Mouse (Mus musculus): ENCODE data around the gene Tmem145.

The Tmem145 gene

GRCm38 (mm10) chr7:25290463-25290862 is 15.4 kb upstream of the Tmem145 start:
- in situ Hi-C loops (cut with MboI, MseI) = no loop called here

- in situ Hi-C loops (cut with MboI, MseI) = no loop called here
Measured at GRCm38 (mm10) chr7:25290911-25291310, 15.0 kb upstream of the Tmem145 start.

GRCm38 (mm10) chr7:25292107-25292506 is 13.8 kb upstream of the Tmem145 start:
- in situ Hi-C loops (cut with MboI, MseI) = no loop called here

GRCm38 (mm10) chr7:25293191-25293739 is 12.6 kb upstream of the Tmem145 start:
- in situ Hi-C loops (cut with MboI, MseI) = no loop called here

GRCm38 (mm10) chr7:25294495-25294894 is 11.4 kb upstream of the Tmem145 start:
- in situ Hi-C loops (cut with MboI, MseI) = no loop called here

GRCm38 (mm10) chr7:25294960-25295722 is 10.8 kb upstream of the Tmem145 start:
- in situ Hi-C loops (cut with MboI, MseI) = no loop called here

- in situ Hi-C loops (cut with MboI, MseI) = no loop called here
Measured at GRCm38 (mm10) chr7:25296945-25297453, 8.9 kb upstream of the Tmem145 start.

GRCm38 (mm10) chr7:25297454-25298325 is 8.2 kb upstream of the Tmem145 start, which contains the start of gene Pafah1b3:
Gene Pafah1b3, minus strand, starts transcription at chr7:25297986.
- in situ Hi-C loops (cut with MboI, MseI) = no loop called here

GRCm38 (mm10) chr7:25301063-25301462 is 4.8 kb upstream of the Tmem145 start, which contains the start of gene Prr19:
Gene Prr19, plus strand, starts transcription at chr7:25301411.
- in situ Hi-C loops (cut with MboI, MseI) = no loop called here

- in situ Hi-C loops (cut with MboI, MseI) = no loop called here
Measured at GRCm38 (mm10) chr7:25303003-25303684, 2.8 kb upstream of the Tmem145 start.

- in situ Hi-C loops (cut with MboI, MseI) = no loop called here
Measured at GRCm38 (mm10) chr7:25303685-25304006, 2.3 kb upstream of the Tmem145 start.

- in situ Hi-C loops (cut with MboI, MseI) = no loop called here
Measured at GRCm38 (mm10) chr7:25305481-25305880, 425 bp upstream of the Tmem145 start.

GRCm38 (mm10) chr7:25306614-25306996 is 699 bp downstream of the Tmem145 start:
- in situ Hi-C loops (cut with MboI, MseI) = no loop called here

GRCm38 (mm10) chr7:25308702-25309318 is 2.9 kb downstream of the Tmem145 start:
- in situ Hi-C loops (cut with MboI, MseI) = no loop called here

GRCm38 (mm10) chr7:25309425-25309824 is 3.5 kb downstream of the Tmem145 start:
- in situ Hi-C loops (cut with MboI, MseI) = no loop called here

- in situ Hi-C loops (cut with MboI, MseI) = no loop called here
Measured at GRCm38 (mm10) chr7:25311193-25311592, 5.3 kb downstream of the Tmem145 start.

- in situ Hi-C loops (cut with MboI, MseI) = no loop called here
Measured at GRCm38 (mm10) chr7:25313325-25313724, 7.4 kb downstream of the Tmem145 start.

- in situ Hi-C loops (cut with MboI, MseI) = no loop called here
Measured at GRCm38 (mm10) chr7:25314606-25315305, 8.8 kb downstream of the Tmem145 start.

GRCm38 (mm10) chr7:25315306-25316041 is 9.6 kb downstream of the Tmem145 start:
- in situ Hi-C loops (cut with MboI, MseI) = no loop called here
